ENCODE assay signal across 9 mouse cellular contexts in the genomic region with DNA sequence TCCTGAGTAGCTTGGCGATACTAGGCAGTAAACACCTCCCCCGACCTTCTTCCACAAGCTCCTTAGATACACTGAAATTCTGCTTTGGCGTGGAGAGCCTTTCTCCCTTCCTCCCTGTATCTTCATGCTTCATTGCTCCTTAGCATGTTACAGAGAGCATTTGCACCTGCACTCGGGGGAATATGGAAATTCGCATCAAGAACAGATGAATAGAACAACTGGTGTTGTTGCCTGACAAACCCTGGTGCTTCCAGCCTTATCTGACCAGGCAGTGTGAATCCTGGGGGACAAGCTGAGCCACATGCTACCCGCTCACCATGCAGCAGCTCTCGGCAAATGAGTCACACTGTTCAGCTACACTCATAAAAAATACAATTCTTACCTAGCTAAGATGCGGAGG.
A peak's percentile ranks its signal among the peaks of the same experiment; 100 is the strongest.
DNase-seq lines count a peak whose midpoint lies in the region; ATAC-seq lines count a peak whose summit lies in the region.
"Had no signal": no experiment of that assay in that cellular context is flagged by ENCODE, and none has a peak within 500 bp of the region (broad histone marks: within the 10 kb centered on the region; RNA-seq: fewer than 3 reads in every experiment).

No protein-coding gene starts in this region.

- no peak overlapping the region for H3K4me3 ChIP-seq in forebrain, embryonic 10.5 days
- no peak overlapping the region for H3K4me3 ChIP-seq in kidney, embryonic 16.5 days (ENCODE audit: low read length)
- H3K4me3 ChIP-seq: limb, embryonic 13.5 days had no signal

- intact Hi-C loops in left cerebral cortex, postnatal 4 days (cut with DNase I): no loop called here
- intact Hi-C loops in gastrocnemius, postnatal 14 days (cut with DNase I; ENCODE audit: low total_unique reads): no loop called here

- DNase-seq in right cerebral cortex, adult 18-20 months: peak; percentile 63
- DNase-seq in right cerebral cortex, postnatal 14 days: no peak
- DNase-seq in forebrain, embryonic 10.5 days (ENCODE audit: extremely low spot score, low spot score): no peak
- DNase-seq in left cerebral cortex, postnatal 4 days: peak; percentile 25
- DNase-seq in telencephalon, adult 2 months (ENCODE audit: low read depth, low spot score): peak; percentile 65
- no peak for DNase-seq in gastrocnemius, postnatal 14 days
- DNase-seq in urinary bladder, postnatal 10 days (ENCODE audit: low spot score): no peak

- ATAC-seq in kidney, embryonic 16.5 days (ENCODE audit: low FRiP score, low TSS enrichment): no peak

- WGBS in forebrain, embryonic 10.5 days: 56% methylated on average over 8 of the region's 8 CpGs
- WGBS in kidney, embryonic 16.5 days: 52% methylated on average over 8 of the region's 8 CpGs

- peaks cover 31% of the 10 kb centered on the region for H3K4me1 ChIP-seq in forebrain, embryonic 10.5 days
- H3K4me1 ChIP-seq in kidney, embryonic 16.5 days (ENCODE audit: insufficient read depth, low read length): no peaks in the 10 kb centered on the region

- peak overlapping the region; percentile 53; the same call in 1 of the 2 replicates for H3K27ac ChIP-seq in forebrain, embryonic 10.5 days
- H3K27ac ChIP-seq in kidney, embryonic 16.5 days (ENCODE audit: low read length): no peak overlapping the region
- H3K27ac ChIP-seq: limb, embryonic 13.5 days had no signal

- no peak overlapping the region for H3K4me2 ChIP-seq in kidney, embryonic 16.5 days (replicated peaks; ENCODE audit: low read depth, low read length)
- H3K4me2 ChIP-seq: limb, embryonic 13.5 days had no signal

- H3K9me3 ChIP-seq in forebrain, embryonic 10.5 days: no peaks in the 10 kb centered on the region
- no peaks in the 10 kb centered on the region for H3K9me3 ChIP-seq in kidney, embryonic 16.5 days (ENCODE audit: low read length)
- H3K9me3 ChIP-seq: limb, embryonic 13.5 days had no signal

- H3K36me3 ChIP-seq in forebrain, embryonic 10.5 days (replicated peaks): no peaks in the 10 kb centered on the region
- no peaks in the 10 kb centered on the region for H3K36me3 ChIP-seq in kidney, embryonic 16.5 days (ENCODE audit: insufficient read depth, low read length)
- H3K36me3 ChIP-seq: limb, embryonic 13.5 days had no signal

- no peak overlapping the region for H3K9ac ChIP-seq in kidney, embryonic 16.5 days (replicated peaks; ENCODE audit: low read length)
- H3K9ac ChIP-seq: limb, embryonic 13.5 days had no signal

- H3K27me3 ChIP-seq in forebrain, embryonic 10.5 days (ENCODE audit: poor library complexity, severe bottlenecking): no peaks in the 10 kb centered on the region
- H3K27me3 ChIP-seq in kidney, embryonic 16.5 days (ENCODE audit: insufficient read depth, low read length): no peaks in the 10 kb centered on the region
- H3K27me3 ChIP-seq: limb, embryonic 13.5 days had no signal

Comparison
In these comparisons a context has a peak if more than half of its experiments do, and no peak if none do; other contexts are left out.
1. DNase-seq: peak in right cerebral cortex, adult 18-20 months (single experiment), left cerebral cortex, postnatal 4 days (single experiment) and telencephalon, adult 2 months (single experiment); none in right cerebral cortex, postnatal 14 days (single experiment), forebrain, embryonic 10.5 days (single experiment), gastrocnemius, postnatal 14 days (single experiment) and urinary bladder, postnatal 10 days (single experiment).